Mouse (Mus musculus): ENCODE data around the gene Kif7.

The Kif7 gene

DNA sequence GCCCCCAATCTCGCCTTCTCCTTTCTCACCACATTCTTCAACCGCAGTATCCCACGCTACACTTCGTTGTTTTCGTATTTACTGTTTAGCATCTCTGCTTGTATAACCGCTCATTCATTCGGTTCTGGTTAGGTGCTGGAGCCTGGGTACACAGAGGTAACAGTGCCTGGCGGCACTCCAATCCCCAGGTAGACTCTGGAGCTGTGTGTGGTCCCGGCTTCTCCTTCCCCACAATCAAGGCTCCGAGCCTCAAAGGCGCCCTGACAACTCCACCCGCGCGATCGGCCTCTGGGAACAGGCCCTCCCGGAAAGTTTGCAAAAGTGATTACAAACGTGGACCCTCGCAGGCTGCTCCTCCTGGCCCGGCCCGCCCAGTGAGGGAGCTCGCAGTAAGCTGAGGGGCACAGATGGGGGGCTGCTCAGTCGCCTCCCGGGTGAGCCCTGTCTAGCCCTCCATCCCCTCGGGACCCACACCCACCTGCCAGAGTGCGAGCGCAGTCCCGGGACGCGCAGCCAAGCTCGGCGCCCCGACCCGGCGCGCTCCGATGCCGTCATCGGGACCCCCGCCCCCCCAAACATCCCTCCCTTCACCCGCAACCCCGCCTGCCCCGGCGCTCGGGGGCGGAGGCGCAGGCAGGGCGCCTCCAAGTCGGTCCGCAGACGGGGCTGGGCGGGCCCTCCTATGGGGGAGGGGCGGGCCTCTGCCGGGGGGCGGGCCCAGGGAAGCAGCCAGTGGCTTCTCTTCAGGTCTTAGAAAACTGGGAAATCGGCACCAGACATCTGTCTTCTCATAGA, at the start of gene Kif7:
Gene Kif7 (minus strand): TSS at position 534 of the 795 bp plus-strand sequence.
- peak; percentile 88 for DNase-seq (ENCODE audit: low spot score in 2 of 2)

DNA sequence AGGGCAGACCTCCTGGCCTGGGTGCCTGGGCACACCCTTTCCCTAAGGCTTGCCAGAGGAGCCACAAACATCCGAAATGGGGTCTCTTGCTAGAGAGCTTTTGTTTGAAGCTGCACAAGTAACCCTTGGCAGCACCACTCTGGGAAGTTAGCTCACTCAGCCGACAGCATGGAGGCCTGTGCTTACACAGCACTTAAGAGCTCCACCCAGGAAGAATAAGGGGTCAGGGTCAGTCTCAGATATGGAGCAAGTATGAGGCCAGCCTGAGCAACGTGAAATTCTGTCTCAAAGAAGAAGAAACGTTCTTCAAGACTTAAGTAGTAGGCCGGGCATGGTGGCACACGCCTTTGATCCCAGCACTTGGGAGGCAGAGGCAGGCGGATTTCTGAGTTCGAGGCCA, 46.6 kb upstream of the Kif7 start:
- DNase-seq (ENCODE audit: low spot score in 2 of 2): no peak

DNA sequence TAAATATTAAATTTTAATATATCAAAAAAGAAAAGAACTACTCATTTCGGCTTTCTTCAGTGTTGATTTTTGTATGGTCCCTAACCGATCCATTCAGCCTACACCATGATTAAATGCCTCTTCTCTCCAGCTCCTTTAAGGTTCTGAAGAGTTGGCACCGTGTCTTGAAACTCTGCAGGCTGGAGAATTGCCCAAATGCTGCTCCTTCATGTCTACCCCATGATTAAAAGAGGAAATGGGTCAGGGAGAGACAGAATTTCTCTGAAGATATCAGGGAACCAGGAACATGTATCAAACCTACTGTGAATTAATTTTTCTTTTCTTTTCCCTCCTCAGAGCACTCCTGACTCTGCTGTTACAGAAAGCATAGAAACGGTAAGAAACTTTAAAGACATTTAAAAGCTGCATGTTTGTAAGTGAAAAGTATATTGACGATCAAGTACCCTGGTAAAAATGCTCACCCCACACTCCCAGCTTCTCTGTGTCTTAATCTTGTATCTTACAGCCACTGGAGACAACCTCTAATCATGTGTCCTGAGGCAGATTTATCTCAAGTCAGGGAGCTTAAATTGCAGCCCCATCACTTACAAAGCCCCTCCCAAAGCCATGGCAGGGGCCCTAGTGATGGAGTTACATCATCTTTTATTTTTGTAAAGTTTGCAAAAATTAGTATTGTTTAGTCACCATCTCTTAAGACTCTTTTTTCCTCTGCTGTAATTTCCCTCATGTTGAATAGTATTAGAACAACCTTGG, 45.8 kb upstream of the Kif7 start:
- DNase-seq (ENCODE audit: low spot score in 2 of 2): no peak

DNA sequence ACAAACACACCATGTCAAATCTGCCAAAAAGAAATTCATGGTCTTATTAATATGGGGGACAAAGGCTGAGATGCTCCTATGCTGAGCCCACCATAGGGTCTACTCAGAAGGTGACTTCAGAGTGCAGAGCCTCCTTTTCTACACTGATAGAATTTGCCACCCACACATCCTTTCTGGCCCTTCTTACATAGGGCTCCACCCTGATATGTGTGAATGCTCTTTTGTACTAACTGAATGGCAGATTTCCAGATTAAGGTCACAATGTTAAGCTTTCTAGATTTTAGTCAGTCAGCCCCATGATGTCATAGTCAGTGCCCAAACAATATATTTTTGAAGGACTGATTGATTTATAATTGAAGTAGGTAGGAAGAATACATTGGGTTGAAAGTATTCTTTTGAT, 44.2 kb upstream of the Kif7 start:
- no peak for DNase-seq (ENCODE audit: low spot score in 2 of 2)

DNA sequence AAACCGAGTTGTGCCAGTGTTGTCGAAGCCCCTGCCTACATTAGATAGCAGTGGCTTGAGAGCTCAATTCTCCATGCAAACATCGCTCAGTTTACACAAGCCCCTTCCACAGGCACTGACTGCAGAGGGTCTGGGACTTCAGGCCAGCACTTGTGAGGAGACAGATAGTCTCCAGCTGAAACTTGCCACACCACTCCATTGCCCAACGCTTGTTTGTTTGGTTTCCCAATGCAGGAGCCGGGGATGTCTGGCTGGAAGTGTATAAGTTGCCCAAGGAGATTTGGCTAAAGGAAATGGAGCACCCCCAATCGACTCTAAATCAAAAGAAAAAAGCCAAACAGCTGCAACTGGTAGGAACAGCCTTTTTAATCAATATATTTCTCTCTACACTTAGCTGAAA, 42.7 kb upstream of the Kif7 start:
- no peak for DNase-seq (ENCODE audit: low spot score in 2 of 2)

DNA sequence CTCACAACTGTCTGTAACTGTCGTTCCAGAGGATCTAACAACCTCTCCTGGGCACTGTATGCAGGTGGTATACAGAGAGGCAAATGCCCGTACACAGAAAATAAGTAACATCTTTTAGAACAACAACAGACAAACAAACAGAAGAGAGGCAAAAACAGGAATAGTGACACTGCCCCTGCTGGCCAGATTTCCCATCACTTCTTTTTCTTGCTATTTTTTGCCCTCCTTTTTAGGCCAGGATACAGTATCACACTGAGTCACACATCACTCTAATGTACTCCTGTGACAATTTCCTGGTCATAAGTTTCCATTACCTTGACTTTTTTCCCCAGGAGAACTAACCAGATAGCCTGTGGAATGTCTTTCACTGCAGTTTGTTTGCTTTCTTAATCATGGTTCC, 40.8 kb upstream of the Kif7 start:
- DNase-seq (ENCODE audit: low spot score in 2 of 2): no peak

DNA sequence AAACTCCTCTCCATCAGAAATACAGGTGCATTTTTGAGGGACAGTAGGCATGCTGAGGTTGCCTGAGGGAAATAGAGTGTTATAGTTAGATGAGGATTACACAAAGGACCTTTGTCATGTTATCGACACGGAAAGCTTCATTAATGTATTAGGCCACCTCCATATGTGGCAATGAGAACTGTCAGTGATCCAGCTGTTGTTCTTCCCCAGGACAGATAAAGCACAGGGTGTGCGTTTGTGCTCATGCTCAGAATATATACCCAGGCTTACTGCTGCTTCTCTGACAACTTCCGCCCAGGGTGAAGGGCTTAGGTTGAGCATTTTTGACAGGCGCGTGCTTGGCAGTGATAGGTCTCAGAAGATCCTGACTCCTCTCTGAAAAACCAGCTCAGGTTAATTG, 34.0 kb upstream of the Kif7 start:
- DNase-seq (ENCODE audit: low spot score in 2 of 2): no peak

DNA sequence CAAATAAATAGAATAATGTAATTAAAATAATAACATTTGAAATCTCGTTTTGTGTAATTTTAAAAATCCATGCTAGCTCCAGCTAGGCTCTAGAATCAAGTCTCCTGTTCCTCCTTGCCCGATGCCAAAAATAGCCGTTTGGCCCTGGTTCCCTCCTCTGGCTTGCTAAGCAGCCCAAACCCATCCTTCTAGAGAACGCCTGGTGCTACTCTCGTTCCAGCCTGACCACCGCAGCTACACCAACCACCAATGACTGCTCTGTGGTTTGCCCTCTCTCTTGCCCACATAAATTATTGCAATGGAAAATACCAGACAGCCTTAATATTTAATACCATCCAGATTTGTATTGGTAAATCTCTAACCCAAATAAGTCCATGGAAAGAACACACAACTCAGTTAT, 32.1 kb upstream of the Kif7 start:
- DNase-seq (ENCODE audit: low spot score in 2 of 2): no peak

DNA sequence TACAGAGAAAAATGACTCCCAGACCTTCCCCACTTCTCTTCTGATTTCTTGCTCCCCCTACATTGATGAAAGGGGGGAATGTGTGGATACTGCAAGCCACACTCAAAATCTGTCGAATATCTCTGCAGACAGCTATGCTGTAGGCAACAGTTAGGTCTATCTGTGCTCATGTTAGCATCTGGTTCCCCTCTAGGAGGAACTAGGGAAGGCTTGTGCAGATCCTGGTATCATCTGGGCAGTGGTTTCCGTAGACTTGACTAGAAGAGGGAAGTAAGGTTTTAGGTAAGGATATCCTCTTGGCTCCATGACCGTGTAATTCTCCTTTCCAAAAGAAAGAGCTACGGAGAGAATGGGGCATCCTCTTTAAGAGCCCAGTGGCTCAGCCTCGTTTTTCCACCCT, 29.1 kb upstream of the Kif7 start:
- DNase-seq (ENCODE audit: low spot score in 2 of 2): no peak

DNA sequence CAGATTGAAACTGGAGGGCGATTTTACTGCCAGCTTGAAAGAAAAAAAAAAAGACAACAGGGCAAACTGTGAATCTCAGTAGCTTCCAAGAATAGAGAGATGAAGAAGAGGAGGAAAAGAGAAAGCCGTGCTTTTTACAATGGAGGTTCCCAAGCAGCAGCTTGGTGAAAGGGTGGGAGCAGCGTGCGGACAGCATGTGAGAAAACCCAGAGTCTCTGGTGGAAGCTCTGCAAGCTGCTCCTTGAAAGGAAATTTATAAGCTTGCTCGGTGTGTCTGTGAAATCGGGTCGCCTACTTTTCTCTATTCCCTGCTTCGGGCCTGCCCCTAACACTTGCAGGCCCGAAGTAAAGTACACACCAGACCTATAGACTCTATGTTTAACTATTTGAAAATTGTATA, 28.5 kb upstream of the Kif7 start:
- DNase-seq (ENCODE audit: low spot score in 2 of 2): no peak

DNA sequence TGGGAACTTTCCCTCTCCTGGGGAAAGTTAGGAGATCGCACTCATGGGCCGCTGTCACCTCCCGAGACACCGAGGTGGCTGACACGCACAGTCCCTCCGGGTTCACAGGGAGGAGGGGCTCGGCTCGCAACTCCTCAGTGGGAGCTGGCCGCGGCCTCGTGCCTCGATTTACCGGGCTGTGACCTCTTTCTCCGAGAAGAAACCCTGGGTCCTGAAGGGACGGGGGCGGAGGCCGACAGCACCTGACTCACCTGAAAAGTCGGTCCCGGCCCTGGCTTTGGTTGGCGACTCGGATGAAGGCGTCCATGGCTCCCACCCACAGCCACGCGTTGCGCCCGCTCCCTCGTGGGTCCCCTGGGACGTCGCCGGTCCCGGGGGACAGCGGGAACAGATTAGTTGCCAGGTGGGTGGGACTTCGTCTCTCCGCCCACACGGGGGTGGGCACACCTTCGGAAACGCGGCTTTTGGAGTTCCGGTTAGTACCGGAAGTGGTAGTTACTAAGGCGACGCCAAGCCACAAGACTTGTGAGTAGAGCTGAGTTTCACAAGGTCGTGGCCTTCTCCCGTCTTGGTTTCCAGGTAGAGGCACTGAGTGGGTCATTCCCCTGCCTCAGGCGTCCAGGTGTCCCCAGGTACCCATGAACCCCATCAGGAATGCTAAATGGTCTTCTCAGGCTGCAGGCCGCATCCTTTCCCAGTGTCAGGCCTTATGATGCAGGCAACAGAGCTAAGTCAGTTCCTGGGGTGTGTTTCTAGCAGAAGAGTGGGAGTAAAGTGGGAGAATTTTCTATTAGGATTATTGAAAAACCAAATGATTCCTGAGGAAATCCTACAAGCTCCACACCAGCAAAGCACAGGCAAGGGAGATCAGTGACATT, 27.4 kb upstream of the Kif7 start, which contains the start of the genes Pex11a and Wdr93:
Gene Pex11a (minus strand): TSS at position 473 of the 878 bp plus-strand sequence.
Gene Wdr93 (plus strand): TSS at position 505 of the 878 bp plus-strand sequence.
- peak; percentile 70 to 74 for DNase-seq (ENCODE audit: low spot score in 2 of 2)

DNA sequence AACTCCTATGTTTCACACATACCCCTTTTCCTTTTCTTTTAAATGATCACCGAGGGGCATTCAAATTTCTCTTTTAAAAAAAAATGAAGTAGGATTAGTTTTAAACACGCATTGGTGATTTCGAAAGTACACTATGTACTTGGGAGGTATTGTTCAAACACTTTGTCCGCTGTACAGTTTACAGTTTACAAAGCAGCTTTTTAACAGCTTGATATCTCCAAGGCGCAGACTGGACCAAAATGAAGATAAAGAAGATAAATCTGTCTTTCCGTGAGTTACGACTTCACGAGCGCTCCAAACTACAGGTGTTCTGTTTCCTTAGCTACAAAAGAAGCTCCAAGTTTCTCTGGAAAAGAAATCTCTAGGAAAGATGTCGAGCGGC, 26.7 kb upstream of the Kif7 start:
- no peak for DNase-seq (ENCODE audit: low spot score in 2 of 2)

DNA sequence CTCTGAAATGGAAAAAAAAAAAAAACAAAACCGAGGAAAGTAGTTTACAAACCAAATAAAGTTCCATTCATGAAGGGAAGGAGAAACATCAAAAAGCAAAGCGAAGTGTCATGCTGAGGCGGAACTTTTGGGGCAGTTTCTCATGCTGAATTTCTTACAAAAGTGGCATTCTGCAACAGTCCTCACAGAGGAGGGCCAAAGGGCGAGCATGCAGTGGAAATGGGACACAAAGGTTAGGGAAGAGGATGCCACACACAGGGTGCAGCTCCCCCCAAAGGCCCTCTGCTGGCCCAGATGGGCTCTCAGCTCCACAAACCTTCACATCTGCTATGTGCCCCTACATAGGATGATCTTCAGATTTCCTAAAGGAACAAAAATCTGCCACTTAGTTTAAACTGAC, 24.8 kb upstream of the Kif7 start:
- DNase-seq (ENCODE audit: low spot score in 2 of 2): no peak

DNA sequence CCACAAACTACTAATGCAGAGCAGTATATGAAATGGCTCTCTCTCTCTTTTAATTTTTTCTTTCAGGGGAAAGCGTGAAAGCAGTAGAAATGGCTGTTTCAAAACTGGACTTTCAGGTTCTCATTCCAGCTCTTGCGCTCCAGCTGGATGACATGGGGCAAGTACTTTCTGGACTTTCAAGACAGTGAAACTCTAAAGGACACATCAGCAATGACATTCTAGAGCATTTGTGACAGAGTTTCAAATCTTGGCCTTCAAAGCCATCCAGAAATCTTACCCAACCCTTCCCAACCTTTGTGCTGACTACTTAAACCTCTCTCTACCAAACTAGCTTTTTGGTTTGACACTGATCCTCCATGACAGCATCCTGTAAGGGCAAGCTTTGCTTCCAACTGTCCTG, 23.4 kb upstream of the Kif7 start:
- DNase-seq (ENCODE audit: low spot score in 2 of 2): no peak

DNA sequence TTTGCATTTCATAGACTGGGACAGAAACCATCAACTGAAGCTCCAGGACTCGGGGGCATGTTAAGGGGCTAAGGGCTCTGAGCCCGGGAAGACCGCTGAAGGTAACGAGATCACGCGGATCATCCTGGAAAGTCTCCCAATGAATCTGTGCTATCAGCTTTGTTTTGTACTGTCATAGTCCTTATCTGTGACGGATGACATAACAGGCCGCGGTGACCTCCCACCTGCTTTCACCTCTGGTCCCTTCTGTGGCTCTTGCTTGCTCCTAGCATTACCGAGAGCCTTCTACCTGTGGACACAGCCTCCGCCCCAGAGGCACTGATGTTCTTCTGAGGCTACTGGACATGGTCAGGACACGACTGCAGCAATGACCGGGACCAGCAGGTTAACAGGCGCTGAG, 21.0 kb upstream of the Kif7 start:
- no peak for DNase-seq (ENCODE audit: low spot score in 2 of 2)

DNA sequence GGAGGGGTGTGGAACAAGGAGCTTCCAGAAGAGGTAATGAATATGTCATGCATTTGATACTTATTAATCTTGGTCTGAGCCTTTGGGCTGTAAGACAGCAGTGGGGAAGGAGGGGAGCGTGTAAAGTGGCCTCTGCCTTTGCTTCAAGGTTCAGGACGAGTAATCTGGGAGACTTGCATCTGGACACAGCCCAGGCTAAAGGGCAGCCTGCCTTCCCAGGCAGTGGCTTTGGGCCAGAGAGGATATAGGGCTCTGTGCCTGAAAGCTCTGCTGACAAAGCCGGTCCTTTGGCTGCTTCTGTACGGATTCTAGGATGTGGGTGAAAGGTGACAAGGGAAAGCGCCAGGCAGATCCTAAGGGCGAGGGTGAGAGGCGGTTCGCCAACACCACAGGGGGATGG, 19.0 kb upstream of the Kif7 start:
- DNase-seq (ENCODE audit: low spot score in 2 of 2): peak in 1 of 2 experiments; percentile 45

DNA sequence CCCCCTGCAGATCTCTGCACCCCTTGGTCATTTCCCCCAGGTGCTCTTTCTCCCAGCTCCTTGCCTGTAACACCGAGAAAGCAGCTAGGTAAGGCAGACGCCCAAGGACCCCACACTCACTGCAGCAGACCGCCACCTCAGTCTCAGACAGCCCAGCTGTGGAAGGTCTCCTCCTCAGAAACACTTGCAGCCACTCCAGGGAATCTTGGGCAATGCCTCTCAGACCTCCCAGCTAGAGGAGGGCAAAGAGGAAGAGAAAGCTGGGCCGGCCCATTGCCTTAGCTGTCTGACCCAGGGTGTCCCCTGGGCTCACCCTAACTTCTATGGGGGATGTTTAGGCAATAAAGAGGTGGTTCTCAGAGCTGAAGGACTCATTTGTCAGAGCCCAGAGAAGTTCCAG, 17.1 kb upstream of the Kif7 start, which contains the start of gene Plin1:
Gene Plin1 (minus strand): TSS at position 282 of the 400 bp plus-strand sequence.
- DNase-seq (ENCODE audit: low spot score in 2 of 2): no peak

DNA sequence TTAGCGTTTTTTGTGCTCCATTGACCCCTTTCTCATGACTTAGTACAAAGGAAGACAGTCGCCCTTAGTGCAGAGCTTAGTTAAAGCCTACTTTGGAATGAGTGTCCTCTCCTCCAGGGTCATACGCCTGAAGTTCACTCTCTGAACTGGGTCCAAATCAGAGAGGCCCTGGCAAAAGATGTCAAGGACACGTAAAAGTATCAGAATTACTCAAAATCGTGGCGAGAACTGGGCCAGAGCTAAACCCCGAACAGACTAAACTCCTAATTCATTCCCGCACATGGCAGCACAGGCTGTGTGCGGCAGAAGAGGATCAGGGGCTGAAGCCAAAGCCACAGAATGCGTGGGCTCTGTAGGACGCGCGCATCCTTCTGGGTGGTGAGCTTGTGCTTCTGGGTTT, 15.9 kb upstream of the Kif7 start:
- no peak for DNase-seq (ENCODE audit: low spot score in 2 of 2)

DNA sequence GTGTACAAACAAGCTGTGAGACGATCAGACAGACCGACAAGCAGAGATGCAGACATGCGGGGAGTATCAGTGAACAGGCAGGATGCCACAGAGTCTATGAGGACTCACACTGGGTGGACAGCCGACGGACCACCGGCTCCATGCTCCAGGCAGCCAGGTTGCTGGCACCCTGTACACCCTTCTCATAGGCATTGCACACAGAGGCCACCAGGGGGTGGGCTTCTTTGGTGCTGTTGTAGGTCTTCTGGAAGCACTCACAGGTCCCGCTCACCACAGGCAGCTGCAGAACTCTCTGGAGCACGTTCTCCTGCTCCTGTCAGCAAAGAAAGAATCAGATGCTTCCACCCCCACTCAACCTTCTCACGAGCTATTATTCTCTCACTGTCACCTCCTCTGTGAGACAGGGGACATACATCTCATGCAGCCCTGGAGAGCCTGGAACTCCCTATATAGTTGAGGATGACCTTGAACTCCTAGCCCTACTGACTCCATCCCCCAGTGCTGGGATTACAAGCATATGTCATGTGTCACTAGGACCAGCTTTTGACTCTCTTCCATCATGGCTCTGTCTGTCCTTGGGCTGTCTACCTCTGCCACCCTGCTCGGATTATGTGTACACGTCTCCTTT, 14.3 kb upstream of the Kif7 start:
- no peak for DNase-seq (ENCODE audit: low spot score in 2 of 2)

DNA sequence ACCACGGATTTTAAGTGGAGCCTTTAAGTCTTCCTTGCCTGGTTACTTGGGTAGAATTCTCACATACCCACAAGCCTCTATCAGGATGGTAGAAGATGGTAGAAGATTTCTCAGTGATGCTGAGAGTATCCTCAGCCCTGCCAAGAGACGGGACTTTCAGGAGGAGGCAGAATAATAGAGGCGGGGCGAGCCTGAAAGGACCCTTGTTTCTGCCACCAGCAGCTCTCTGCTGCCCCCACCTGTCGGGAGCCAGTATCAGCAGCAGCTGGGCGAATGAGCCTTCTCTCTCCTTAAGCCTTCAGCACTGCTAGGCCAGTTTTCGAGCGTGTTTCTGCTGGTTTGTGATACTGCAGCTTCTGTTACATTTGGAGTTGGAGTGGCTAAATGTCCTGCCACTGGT, 13.6 kb upstream of the Kif7 start:
- peak; percentile 46 to 79 for DNase-seq (ENCODE audit: low spot score in 2 of 2)

DNA sequence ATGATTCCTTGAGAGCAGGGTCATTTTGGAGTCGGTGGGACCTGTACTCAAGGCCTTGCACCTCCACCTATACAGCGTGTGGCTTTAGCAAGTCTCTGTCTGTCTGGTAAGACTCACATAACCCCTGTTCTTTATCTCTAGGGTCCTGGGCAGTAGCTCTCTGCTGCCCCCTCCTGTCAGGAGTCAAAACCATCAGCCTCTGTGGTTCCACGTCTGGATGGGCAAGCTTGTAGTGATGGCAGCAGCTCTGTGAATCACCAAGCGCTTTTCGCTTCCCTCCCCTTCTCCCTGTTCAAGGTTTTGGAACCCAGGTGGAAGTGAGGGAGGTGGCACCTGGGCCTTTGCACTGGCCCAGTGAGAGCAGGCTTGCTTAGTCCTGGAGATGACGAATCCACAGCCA, 12.7 kb upstream of the Kif7 start:
- DNase-seq (ENCODE audit: low spot score in 2 of 2): peak in 1 of 2 experiments; percentile 36

DNA sequence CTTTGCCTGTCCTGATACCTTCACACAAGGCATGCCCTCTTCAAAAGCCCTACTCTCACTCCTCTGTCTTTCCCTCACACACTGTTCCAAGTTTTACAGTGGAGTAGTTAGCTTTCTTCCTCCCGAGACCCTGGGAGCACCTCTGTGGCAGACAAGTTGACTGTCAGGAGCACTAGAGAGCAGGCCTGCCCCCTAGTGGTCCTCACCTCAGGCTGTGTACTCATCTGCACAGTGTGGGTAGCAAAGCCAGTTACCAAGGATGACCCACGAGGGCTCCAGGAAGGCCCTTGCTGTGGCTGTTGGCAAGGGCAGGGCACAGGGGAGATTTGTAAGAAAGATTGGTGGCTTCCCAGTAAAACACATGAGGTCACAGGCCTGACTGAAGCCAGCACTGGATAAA, 11.6 kb upstream of the Kif7 start:
- no peak for DNase-seq (ENCODE audit: low spot score in 2 of 2)

Measured in urinary bladder, postnatal 4 days (tissue).